Comparison of ENCODE assay signal across 9 mouse cellular contexts in genomic region chr1:140531285-140531908, GRCm38 (mm10).
DNase-seq lines count a peak whose midpoint lies in the region; ATAC-seq and TF ChIP-seq lines count a peak whose summit lies in the region.
"Had no signal": no experiment of that assay in that cellular context is flagged by ENCODE, and none has a peak within 500 bp of the region (broad histone marks: within the 10 kb centered on the region; RNA-seq: fewer than 3 reads in every experiment).

No protein-coding gene starts in this region.

- no peaks in the 10 kb centered on the region for H3K4me1 ChIP-seq in forebrain, postnatal 0 days (ENCODE audit: insufficient read depth)
- no peaks in the 10 kb centered on the region for H3K4me1 ChIP-seq in midbrain, embryonic 11.5 days (ENCODE audit: control insufficient read depth, insufficient read depth, low read length)
- H3K4me1 ChIP-seq: embryonic facial prominence, embryonic 12.5 days had no signal

- no peak overlapping the region for H3K4me3 ChIP-seq in forebrain, postnatal 0 days (ENCODE audit: low read depth, low read length)
- H3K4me3 ChIP-seq in midbrain, embryonic 11.5 days (ENCODE audit: low read depth, low read length) = no peak overlapping the region
- H3K4me3 ChIP-seq: embryonic facial prominence, embryonic 12.5 days had no signal

- peak; percentile 92 for TF ChIP-seq CTCF in forebrain, postnatal 0 days (IDR thresholded peaks at IDR 0.05; ENCODE audit: low read depth)

- peak; percentile 22 for DNase-seq in left cerebral cortex, adult 11 months (ENCODE audit: low spot score)
- no peak for DNase-seq in left cerebral cortex, adult 8-10 months (ENCODE audit: low spot score in 2 of 2)
- peak; percentile 6 to 18 for DNase-seq in adrenal gland, adult 18-20 months (ENCODE audit: low spot score in 2 of 2)
- DNase-seq in forebrain, postnatal 0 days = peak; percentile 81
- peak; percentile 33 for DNase-seq in layer of hippocampus, adult 9-10 months (ENCODE audit: low spot score)
- DNase-seq in midbrain, embryonic 11.5 days (ENCODE audit: low spot score, missing footprints) = peak; percentile 94
- DNase-seq in B cell, adult 2 months = no peak
- no peak for DNase-seq in cerebellum, adult 18-20 months

- H3K36me3 ChIP-seq in forebrain, postnatal 0 days (ENCODE audit: insufficient read depth) = no peaks in the 10 kb centered on the region
- no peaks in the 10 kb centered on the region for H3K36me3 ChIP-seq in midbrain, embryonic 11.5 days (ENCODE audit: control insufficient read depth, insufficient read depth, low read length)
- H3K36me3 ChIP-seq: embryonic facial prominence, embryonic 12.5 days had no signal

- H3K4me2 ChIP-seq in forebrain, postnatal 0 days (ENCODE audit: low read depth) = no peak overlapping the region
- H3K4me2 ChIP-seq in midbrain, embryonic 11.5 days = no peak overlapping the region
- H3K4me2 ChIP-seq: embryonic facial prominence, embryonic 12.5 days had no signal

- H3K27me3 ChIP-seq in forebrain, postnatal 0 days (ENCODE audit: insufficient read depth, low read length) = no peaks in the 10 kb centered on the region
- H3K27me3 ChIP-seq in midbrain, embryonic 11.5 days (ENCODE audit: control insufficient read depth, insufficient read depth, low read length) = no peaks in the 10 kb centered on the region
- H3K27me3 ChIP-seq: embryonic facial prominence, embryonic 12.5 days had no signal

- no peak overlapping the region for H3K27ac ChIP-seq in forebrain, postnatal 0 days (ENCODE audit: low read depth, low read length)
- no peak overlapping the region for H3K27ac ChIP-seq in midbrain, embryonic 11.5 days (ENCODE audit: low read depth, low read length)
- H3K27ac ChIP-seq: embryonic facial prominence, embryonic 12.5 days had no signal

- H3K9ac ChIP-seq in forebrain, postnatal 0 days = no peak overlapping the region
- H3K9ac ChIP-seq in midbrain, embryonic 11.5 days (ENCODE audit: low read length) = no peak overlapping the region
- H3K9ac ChIP-seq: embryonic facial prominence, embryonic 12.5 days had no signal

- H3K9me3 ChIP-seq in forebrain, postnatal 0 days (ENCODE audit: low read length) = no peaks in the 10 kb centered on the region
- H3K9me3 ChIP-seq in midbrain, embryonic 11.5 days (ENCODE audit: control insufficient read depth, low read length) = no peaks in the 10 kb centered on the region
- H3K9me3 ChIP-seq: embryonic facial prominence, embryonic 12.5 days had no signal

- WGBS in forebrain, postnatal 0 days = 39% methylated on average over 4 of the region's 4 CpGs
- 40% methylated on average over 4 of the region's 4 CpGs for WGBS in midbrain, embryonic 11.5 days

- ATAC-seq in forebrain, postnatal 0 days = peak; percentile 58
- ATAC-seq in midbrain, embryonic 11.5 days (ENCODE audit: low FRiP score) = peak; percentile 66

Comparison
In these comparisons a context has a peak if more than half of its experiments do, and no peak if none do; other contexts are left out.
1. DNase-seq: peak in left cerebral cortex, adult 11 months (single experiment), adrenal gland, adult 18-20 months (2 of 2), forebrain, postnatal 0 days (single experiment), layer of hippocampus, adult 9-10 months (single experiment) and midbrain, embryonic 11.5 days (single experiment); none in left cerebral cortex, adult 8-10 months (0 of 2), B cell, adult 2 months (0 of 2) and cerebellum, adult 18-20 months (0 of 2).